Mouse (Mus musculus): ENCODE results near the gene Kctd5. TPM values are rescaled to one million over a fixed set of nuclear protein-coding genes. Genes with fewer than 3 reads are reported as not detected.
A peak's percentile ranks its signal among the peaks of the same experiment; 100 is the strongest.

Gene Kctd5
- polyA plus RNA-seq, 1 experiment from 2014 or later, result 36.6 TPM

- Histone ChIP-seq H3K4me2 (ENCODE audit: low read depth, low read length) (no peak overlapping the region), H3K27ac (ENCODE audit: low read length) (no peak overlapping the region), H3K9ac (ENCODE audit: low read length) (no peak overlapping the region), H3K4me1 (ENCODE audit: control insufficient read depth, insufficient read depth, low read length) (peaks cover 4% of the 10 kb centered on the region), H3K9me3 (replicated peaks; ENCODE audit: control insufficient read depth, low read length) (no peaks in the 10 kb centered on the region), H3K4me3 (ENCODE audit: low read length) (no peak overlapping the region), H3K36me3 (ENCODE audit: control insufficient read depth, insufficient read depth) (no peaks in the 10 kb centered on the region), H3K27me3 (ENCODE audit: control insufficient read depth, insufficient read depth, low read length) (no peaks in the 10 kb centered on the region)
- ATAC-seq (replicated peaks; ENCODE audit: extremely low read depth, insufficient read depth, low FRiP score), result peak; percentile 55; the same call in 1 of the 2 replicates
- WGBS, result 51% methylated on average over 5 of the region's 5 CpGs
Observed at GRCm38 (mm10) chr17:24021375-24022199, 51.7 kb downstream of the Kctd5 start.

DNA sequence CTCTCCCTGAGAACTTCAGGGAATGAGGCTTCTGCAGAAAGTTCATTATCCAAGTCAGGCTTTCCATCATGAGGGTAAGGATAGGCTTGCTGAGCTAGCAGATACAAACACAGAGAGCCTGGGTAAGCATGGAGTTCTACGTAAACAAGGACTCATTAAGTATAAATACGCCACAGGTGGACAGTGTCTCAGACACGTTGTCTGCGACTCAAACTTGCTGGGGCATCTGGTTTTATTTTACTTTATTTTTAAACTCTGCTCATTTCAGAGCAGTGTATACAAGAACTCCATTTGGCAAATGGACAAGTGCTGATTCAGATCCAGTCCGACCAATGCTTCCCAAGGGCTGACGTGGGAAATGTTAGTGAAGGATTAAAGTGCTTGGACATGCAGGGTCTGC is 52.6 kb downstream of the Kctd5 start:
- Histone ChIP-seq H3K9me3 (replicated peaks; ENCODE audit: control insufficient read depth, low read length) (no peaks in the 10 kb centered on the region), H3K27me3 (ENCODE audit: control insufficient read depth, insufficient read depth, low read length) (no peaks in the 10 kb centered on the region), H3K9ac (ENCODE audit: low read length) (no peak overlapping the region), H3K4me3 (ENCODE audit: low read length) (no peak overlapping the region), H3K36me3 (ENCODE audit: control insufficient read depth, insufficient read depth) (no peaks in the 10 kb centered on the region), H3K4me1 (ENCODE audit: control insufficient read depth, insufficient read depth, low read length) (peaks cover 4% of the 10 kb centered on the region), H3K27ac (ENCODE audit: low read length) (no peak overlapping the region), H3K4me2 (ENCODE audit: low read depth, low read length) (no peak overlapping the region)
- WGBS, result 59% methylated on average over 6 of the region's 6 CpGs
- no peak for ATAC-seq (replicated peaks; ENCODE audit: extremely low read depth, insufficient read depth, low FRiP score)

DNA sequence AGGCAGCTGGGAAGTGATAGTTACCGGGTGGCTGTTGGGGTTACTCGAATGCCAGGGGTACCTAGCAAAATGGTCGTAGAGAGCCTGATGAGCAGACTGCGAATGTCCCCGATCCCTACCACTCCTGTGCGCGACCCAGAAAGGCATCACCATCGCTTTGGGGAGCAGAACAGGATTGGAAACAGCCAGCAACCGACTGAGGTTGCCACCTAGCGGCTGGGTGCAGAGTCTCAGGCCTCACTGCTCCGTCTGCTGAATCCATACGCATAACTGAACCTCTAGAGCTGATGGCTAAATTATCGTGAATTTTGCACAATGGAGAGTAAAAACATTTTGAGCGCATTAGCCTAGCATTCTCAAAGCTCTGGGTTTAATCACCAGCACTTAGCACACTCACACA is 57.6 kb downstream of the Kctd5 start:
- no peak for ATAC-seq (replicated peaks; ENCODE audit: extremely low read depth, insufficient read depth, low FRiP score)
- Histone ChIP-seq H3K4me1 (ENCODE audit: control insufficient read depth, insufficient read depth, low read length) (no peaks in the 10 kb centered on the region), H3K4me2 (ENCODE audit: low read depth, low read length) (no peak overlapping the region), H3K9me3 (replicated peaks; ENCODE audit: control insufficient read depth, low read length) (no peaks in the 10 kb centered on the region), H3K9ac (ENCODE audit: low read length) (no peak overlapping the region), H3K4me3 (ENCODE audit: low read length) (no peak overlapping the region), H3K36me3 (ENCODE audit: control insufficient read depth, insufficient read depth) (no peaks in the 10 kb centered on the region), H3K27me3 (ENCODE audit: control insufficient read depth, insufficient read depth, low read length) (no peaks in the 10 kb centered on the region), H3K27ac (ENCODE audit: low read length) (no peak overlapping the region)
- 27% methylated on average over 14 of the region's 14 CpGs for WGBS

GRCm38 (mm10) chr17:24014433-24014965 is 58.8 kb downstream of the Kctd5 start:
- no peak for ATAC-seq (replicated peaks; ENCODE audit: extremely low read depth, insufficient read depth, low FRiP score)
- Histone ChIP-seq H3K36me3 (ENCODE audit: control insufficient read depth, insufficient read depth) (no peaks in the 10 kb centered on the region), H3K27ac (ENCODE audit: low read length) (no peak overlapping the region), H3K4me2 (ENCODE audit: low read depth, low read length) (no peak overlapping the region), H3K4me1 (ENCODE audit: control insufficient read depth, insufficient read depth, low read length) (no peaks in the 10 kb centered on the region), H3K9me3 (replicated peaks; ENCODE audit: control insufficient read depth, low read length) (no peaks in the 10 kb centered on the region), H3K4me3 (ENCODE audit: low read length) (no peak overlapping the region), H3K27me3 (ENCODE audit: control insufficient read depth, insufficient read depth, low read length) (no peaks in the 10 kb centered on the region), H3K9ac (ENCODE audit: low read length) (no peak overlapping the region)
- 77% methylated on average over 5 of the region's 5 CpGs for whole genome bisulfite sequencing

DNA sequence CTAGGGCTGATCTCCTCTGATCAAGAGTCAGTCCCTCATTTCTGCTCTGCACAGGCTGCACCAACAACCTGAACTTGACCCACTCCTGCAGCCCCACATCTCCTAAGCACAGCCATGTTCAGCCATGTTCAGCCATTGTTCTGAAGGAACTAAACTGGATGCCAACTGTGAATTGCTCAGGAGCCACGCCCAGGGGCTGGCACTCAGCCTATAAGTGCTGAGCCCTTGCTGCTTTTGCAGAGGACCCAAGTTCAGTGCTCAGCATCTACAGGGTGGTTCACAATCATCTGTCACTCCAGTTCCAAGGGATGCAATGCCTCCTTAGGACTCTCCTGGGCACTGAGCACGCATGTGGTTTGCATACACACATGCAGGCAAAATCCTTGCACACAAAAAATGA is 60.4 kb downstream of the Kctd5 start:
- Histone ChIP-seq H3K9me3 (replicated peaks; ENCODE audit: control insufficient read depth, low read length) (no peaks in the 10 kb centered on the region), H3K27me3 (ENCODE audit: control insufficient read depth, insufficient read depth, low read length) (0 out of 2 replicates have a peak, but pooled peaks cover 2% of the 10 kb centered on the region), H3K4me1 (ENCODE audit: control insufficient read depth, insufficient read depth, low read length) (no peaks in the 10 kb centered on the region), H3K9ac (ENCODE audit: low read length) (no peak overlapping the region), H3K4me2 (ENCODE audit: low read depth, low read length) (no peak overlapping the region), H3K27ac (ENCODE audit: low read length) (no peak overlapping the region), H3K36me3 (ENCODE audit: control insufficient read depth, insufficient read depth) (no peaks in the 10 kb centered on the region), H3K4me3 (ENCODE audit: low read length) (no peak overlapping the region)
- ATAC-seq (replicated peaks; ENCODE audit: extremely low read depth, insufficient read depth, low FRiP score), result no peak
- 80% methylated on average over 2 of the region's 2 CpGs for WGBS

GRCm38 (mm10) chr17:24009617-24010016 is 63.7 kb downstream of the Kctd5 start:
- ATAC-seq (replicated peaks; ENCODE audit: extremely low read depth, insufficient read depth, low FRiP score), result no peak
- H3K36me3 ChIP-seq (ENCODE audit: control insufficient read depth, insufficient read depth), result no peaks in the 10 kb centered on the region
- H3K9me3 ChIP-seq (replicated peaks; ENCODE audit: control insufficient read depth, low read length), result no peaks in the 10 kb centered on the region
- no peak overlapping the region for H3K27ac ChIP-seq (ENCODE audit: low read length)
- no peak overlapping the region for H3K4me3 ChIP-seq (ENCODE audit: low read length)
- no peak overlapping the region for H3K9ac ChIP-seq (ENCODE audit: low read length)
- WGBS, result 57% methylated on average over 5 of the region's 5 CpGs
- 0 out of 2 replicates have a peak, but pooled peaks cover 2% of the 10 kb centered on the region for H3K27me3 ChIP-seq (ENCODE audit: control insufficient read depth, insufficient read depth, low read length)
- no peaks in the 10 kb centered on the region for H3K4me1 ChIP-seq (ENCODE audit: control insufficient read depth, insufficient read depth, low read length)
- no peak overlapping the region for H3K4me2 ChIP-seq (ENCODE audit: low read depth, low read length)

DNA sequence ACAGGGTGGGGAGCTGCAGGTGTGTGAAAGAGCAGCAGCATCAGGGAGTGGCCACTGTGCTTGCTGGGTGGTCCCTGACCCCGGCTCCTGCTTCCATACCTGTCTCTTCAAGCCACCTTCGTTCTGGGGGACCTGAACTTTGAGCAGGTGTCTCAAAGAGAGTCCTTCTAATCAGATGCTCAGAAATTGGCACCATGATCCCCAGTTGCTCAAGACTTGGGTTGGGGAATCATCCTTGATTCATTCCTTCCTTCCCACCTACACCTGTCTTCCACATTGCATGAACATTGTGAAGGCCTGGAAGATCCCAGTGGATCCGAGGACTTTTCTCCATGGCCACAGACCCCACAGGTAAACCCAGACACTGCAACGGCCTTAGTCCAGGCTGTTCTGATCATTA is 65.2 kb downstream of the Kctd5 start:
- H3K9me3 ChIP-seq (replicated peaks; ENCODE audit: control insufficient read depth, low read length), result no peaks in the 10 kb centered on the region
- H3K36me3 ChIP-seq (ENCODE audit: control insufficient read depth, insufficient read depth), result no peaks in the 10 kb centered on the region
- WGBS, result 62% methylated on average over 4 of the region's 4 CpGs
- no peak overlapping the region for H3K4me3 ChIP-seq (ENCODE audit: low read length)
- H3K27me3 ChIP-seq (ENCODE audit: control insufficient read depth, insufficient read depth, low read length), result 0 out of 2 replicates have a peak, but pooled peaks cover 2% of the 10 kb centered on the region
- H3K4me2 ChIP-seq (ENCODE audit: low read depth, low read length), result no peak overlapping the region
- H3K27ac ChIP-seq (ENCODE audit: low read length), result no peak overlapping the region
- no peaks in the 10 kb centered on the region for H3K4me1 ChIP-seq (ENCODE audit: control insufficient read depth, insufficient read depth, low read length)
- H3K9ac ChIP-seq (ENCODE audit: low read length), result no peak overlapping the region
- no peak for ATAC-seq (replicated peaks; ENCODE audit: extremely low read depth, insufficient read depth, low FRiP score)

- H3K36me3 ChIP-seq (ENCODE audit: control insufficient read depth, insufficient read depth), result no peaks in the 10 kb centered on the region
- no peak overlapping the region for H3K9ac ChIP-seq (ENCODE audit: low read length)
- no peak overlapping the region for H3K4me3 ChIP-seq (ENCODE audit: low read length)
- H3K9me3 ChIP-seq (replicated peaks; ENCODE audit: control insufficient read depth, low read length), result no peaks in the 10 kb centered on the region
- ATAC-seq (replicated peaks; ENCODE audit: extremely low read depth, insufficient read depth, low FRiP score), result no peak
- no peaks in the 10 kb centered on the region for H3K4me1 ChIP-seq (ENCODE audit: control insufficient read depth, insufficient read depth, low read length)
- 0 out of 2 replicates have a peak, but pooled peaks cover 2% of the 10 kb centered on the region for H3K27me3 ChIP-seq (ENCODE audit: control insufficient read depth, insufficient read depth, low read length)
- WGBS, result 41% methylated on average over 1 of the region's 1 CpGs
- no peak overlapping the region for H3K27ac ChIP-seq (ENCODE audit: low read length)
- no peak overlapping the region for H3K4me2 ChIP-seq (ENCODE audit: low read depth, low read length)
Observed at GRCm38 (mm10) chr17:24007391-24007790, 65.9 kb downstream of the Kctd5 start.

DNA sequence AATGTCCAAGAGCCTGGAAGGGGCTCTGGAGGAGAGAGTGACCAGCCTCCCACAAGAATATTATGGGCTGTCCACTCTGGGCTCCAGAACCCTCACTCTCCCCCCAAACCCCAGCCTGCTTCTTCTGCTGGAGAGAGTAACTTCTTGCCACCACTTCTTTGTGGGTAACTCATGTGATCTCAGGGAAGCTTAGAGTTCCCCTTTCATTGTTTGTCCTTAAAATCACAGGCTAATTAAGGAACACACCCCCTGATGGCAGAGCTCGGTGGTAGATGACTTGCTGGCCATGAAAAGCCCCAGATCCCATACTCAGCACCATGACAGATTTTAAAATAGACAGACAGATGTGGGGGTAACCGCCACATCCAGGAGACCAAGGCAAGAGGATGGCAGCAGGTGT is 66.4 kb downstream of the Kctd5 start:
- Histone ChIP-seq H3K27me3 (ENCODE audit: control insufficient read depth, insufficient read depth, low read length) (0 out of 2 replicates have a peak, but pooled peaks cover 2% of the 10 kb centered on the region), H3K4me2 (ENCODE audit: low read depth, low read length) (no peak overlapping the region), H3K9ac (ENCODE audit: low read length) (no peak overlapping the region), H3K27ac (ENCODE audit: low read length) (no peak overlapping the region), H3K4me3 (ENCODE audit: low read length) (no peak overlapping the region), H3K36me3 (ENCODE audit: control insufficient read depth, insufficient read depth) (no peaks in the 10 kb centered on the region), H3K4me1 (ENCODE audit: control insufficient read depth, insufficient read depth, low read length) (no peaks in the 10 kb centered on the region), H3K9me3 (replicated peaks; ENCODE audit: control insufficient read depth, low read length) (no peaks in the 10 kb centered on the region)
- ATAC-seq (replicated peaks; ENCODE audit: extremely low read depth, insufficient read depth, low FRiP score), result no peak
- WGBS, result 45% methylated on average over 2 of the region's 2 CpGs
